Mouse (Mus musculus) kidney, adult 2 months (tissue): ENCODE data around the gene Arhgef15.

Source experiments
- CTCF ChIP-seq: fragments of 200-500 bp; conservative IDR thresholded peaks from 2 replicates; pipeline ENCODE4 v1.5.1; 2011; ENCODE audit warnings: low read depth, mild to moderate bottlenecking, control low read depth, low read length, moderate library complexity, mixed read lengths; ENCODE audit not compliant: insufficient read depth, insufficient read length
- POLR2A ChIP-seq: fragments of 200-500 bp; IDR thresholded peaks from one replicate; pipeline ENCODE4 v1.6.1; 2011; ENCODE audit warnings: low read depth, low read length, control low read depth

DNA sequence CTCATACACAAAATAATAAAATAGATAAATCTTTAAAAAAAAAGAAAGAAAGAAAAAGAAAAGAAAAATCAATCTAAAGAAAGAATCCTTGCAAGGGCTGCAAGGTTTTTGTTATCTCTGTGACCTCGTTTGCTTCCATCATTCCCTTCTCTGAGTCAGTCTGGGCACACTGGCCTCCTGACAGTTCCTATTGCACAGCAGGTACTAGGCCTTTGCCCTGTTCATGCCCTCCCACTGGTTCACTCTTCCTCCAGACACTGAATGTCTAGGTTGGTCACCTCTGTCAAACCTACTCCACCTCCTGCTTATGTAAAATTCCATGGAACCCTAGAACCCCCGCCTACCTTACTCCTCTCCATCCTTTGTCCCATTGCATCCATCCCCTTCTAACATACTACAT lies 12.0 kb downstream of the Arhgef15 start:
- TF ChIP-seq POLR2A: no peak
- TF ChIP-seq CTCF: no peak
